Mouse (Mus musculus): ENCODE measurements at regions not wholly inside any gene's neighbourhood (a gene's known extent, or its start where the extent isn't known, plus 50 kb on each side); places are given as distances from the start of the nearest gene placed in this dataset.

- Histone ChIP-seq H3K4me3 (ENCODE audit: low read depth, low read length) (no peak overlapping the region), H3K4me1 (ENCODE audit: control insufficient read depth, insufficient read depth, low read length) (no peaks in the 10 kb centered on the region), H3K9ac (ENCODE audit: low read depth, low read length) (no peak overlapping the region), H3K27me3 (ENCODE audit: control insufficient read depth, insufficient read depth, low read depth, low read length) (no peaks in the 10 kb centered on the region), H3K9me3 (replicated peaks; ENCODE audit: control insufficient read depth, low read length, poor library complexity, severe bottlenecking) (peaks cover 10% of the 10 kb centered on the region), H3K36me3 (ENCODE audit: control insufficient read depth, insufficient read depth, low read length) (no peaks in the 10 kb centered on the region; the same call in 1 of the 2 replicates), H3K4me2 (ENCODE audit: low read length) (no peak overlapping the region), H3K27ac (ENCODE audit: low read length) (no peak overlapping the region)
- 83% methylated on average over 7 of the region's 7 CpGs for WGBS
- ATAC-seq = no peak
Observed at GRCm38 (mm10) chr16:90585171-90585570, 142.0 kb downstream of the Mis18a start.

DNA sequence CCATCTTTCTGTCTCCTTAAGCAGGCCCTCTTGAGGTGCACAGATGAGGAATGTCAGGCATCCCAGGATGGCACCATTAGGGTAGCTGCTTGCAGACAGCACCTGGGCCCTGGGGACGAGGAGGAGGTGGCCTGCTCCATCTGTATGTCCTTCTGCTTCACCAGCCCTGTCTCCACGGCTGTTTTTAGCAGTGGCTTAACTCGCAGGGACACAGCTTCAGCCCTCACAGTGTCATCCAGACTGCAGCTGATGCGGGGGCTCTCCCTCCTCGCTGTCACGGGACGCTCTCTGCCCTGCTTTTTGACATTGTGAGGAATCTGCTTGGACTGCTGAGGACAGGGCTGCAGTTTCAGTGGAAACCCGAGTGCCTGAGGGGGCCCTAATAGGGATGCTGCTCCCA, 146.8 kb downstream of the Mis18a start:
- ATAC-seq = no peak
- H3K4me3 ChIP-seq (ENCODE audit: low read depth, low read length) = no peak overlapping the region
- no peak overlapping the region for H3K27ac ChIP-seq (ENCODE audit: low read length)
- H3K9me3 ChIP-seq (replicated peaks; ENCODE audit: control insufficient read depth, low read length, poor library complexity, severe bottlenecking) = 0 out of 2 replicates have a peak, but pooled peaks cover 6% of the 10 kb centered on the region
- no peaks in the 10 kb centered on the region for H3K36me3 ChIP-seq (ENCODE audit: control insufficient read depth, insufficient read depth, low read length)
- no peak overlapping the region for H3K9ac ChIP-seq (ENCODE audit: low read depth, low read length)
- no peaks in the 10 kb centered on the region for H3K27me3 ChIP-seq (ENCODE audit: control insufficient read depth, insufficient read depth, low read depth, low read length)
- H3K4me2 ChIP-seq (ENCODE audit: low read length) = no peak overlapping the region
- no peaks in the 10 kb centered on the region for H3K4me1 ChIP-seq (ENCODE audit: control insufficient read depth, insufficient read depth, low read length)
- 71% methylated on average over 8 of the region's 8 CpGs for WGBS

DNA sequence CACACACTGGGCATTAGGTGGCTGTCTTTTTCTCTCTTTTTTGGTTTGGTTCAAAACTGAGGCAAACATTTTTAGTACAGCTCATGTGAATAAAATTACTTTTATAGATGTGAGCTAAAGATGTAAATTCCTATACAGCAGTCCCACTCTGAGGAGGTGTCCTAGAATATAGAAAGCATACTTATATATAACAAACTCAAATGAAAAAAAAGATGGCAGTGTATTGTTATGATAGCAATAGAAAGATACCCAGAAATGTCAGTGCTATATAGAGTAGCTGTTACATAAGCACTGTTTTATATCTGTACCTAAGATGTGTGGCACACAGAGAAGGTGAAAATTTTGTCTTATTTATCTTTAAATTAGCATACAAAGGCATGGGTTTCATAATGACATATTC, 156.1 kb downstream of the Mis18a start:
- no peaks in the 10 kb centered on the region for H3K27me3 ChIP-seq (ENCODE audit: control insufficient read depth, insufficient read depth, low read depth, low read length)
- no peaks in the 10 kb centered on the region for H3K9me3 ChIP-seq (replicated peaks; ENCODE audit: control insufficient read depth, low read length, poor library complexity, severe bottlenecking)
- ATAC-seq = no peak
- no peaks in the 10 kb centered on the region for H3K36me3 ChIP-seq (ENCODE audit: control insufficient read depth, insufficient read depth, low read length)
- no peak overlapping the region for H3K9ac ChIP-seq (ENCODE audit: low read depth, low read length)
- no peaks in the 10 kb centered on the region for H3K4me1 ChIP-seq (ENCODE audit: control insufficient read depth, insufficient read depth, low read length)
- no peak overlapping the region for H3K27ac ChIP-seq (ENCODE audit: low read length)
- H3K4me2 ChIP-seq (ENCODE audit: low read length) = no peak overlapping the region
- H3K4me3 ChIP-seq (ENCODE audit: low read depth, low read length) = no peak overlapping the region

DNA sequence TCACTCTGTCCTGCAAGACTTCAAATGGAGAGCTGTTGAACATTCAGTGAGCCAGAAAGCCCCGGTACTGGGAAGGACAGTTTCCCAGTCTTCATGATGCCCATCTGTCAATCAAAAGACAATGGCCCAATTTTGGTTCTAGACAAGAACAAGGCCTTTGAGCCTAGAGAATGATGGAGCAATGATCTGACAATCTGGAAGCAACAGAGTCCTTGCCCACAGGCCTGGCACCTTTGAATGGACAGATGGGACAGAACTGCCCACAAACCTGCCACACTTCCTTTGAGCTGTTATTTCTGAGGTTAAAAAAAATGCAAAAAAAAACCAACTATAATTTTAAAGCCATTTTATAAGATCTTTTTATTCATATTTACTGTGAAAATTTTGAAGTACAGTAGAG, 157.4 kb downstream of the Mis18a start:
- Histone ChIP-seq H3K27ac (ENCODE audit: low read length) (no peak overlapping the region), H3K36me3 (ENCODE audit: control insufficient read depth, insufficient read depth, low read length) (no peaks in the 10 kb centered on the region), H3K4me3 (ENCODE audit: low read depth, low read length) (no peak overlapping the region), H3K4me1 (ENCODE audit: control insufficient read depth, insufficient read depth, low read length) (no peaks in the 10 kb centered on the region), H3K9ac (ENCODE audit: low read depth, low read length) (no peak overlapping the region), H3K27me3 (ENCODE audit: control insufficient read depth, insufficient read depth, low read depth, low read length) (no peaks in the 10 kb centered on the region), H3K9me3 (replicated peaks; ENCODE audit: control insufficient read depth, low read length, poor library complexity, severe bottlenecking) (no peaks in the 10 kb centered on the region), H3K4me2 (ENCODE audit: low read length) (no peak overlapping the region)
- ATAC-seq = no peak
- WGBS = 70% methylated on average over 1 of the region's 1 CpGs

GRCm38 (mm10) chr16:90565182-90565581, 162.0 kb downstream of the Mis18a start:
- no peak overlapping the region for H3K9ac ChIP-seq (ENCODE audit: low read depth, low read length)
- no peak overlapping the region for H3K4me2 ChIP-seq (ENCODE audit: low read length)
- no peak overlapping the region for H3K4me3 ChIP-seq (ENCODE audit: low read depth, low read length)
- H3K36me3 ChIP-seq (ENCODE audit: control insufficient read depth, insufficient read depth, low read length) = no peaks in the 10 kb centered on the region
- H3K4me1 ChIP-seq (ENCODE audit: control insufficient read depth, insufficient read depth, low read length) = no peaks in the 10 kb centered on the region
- H3K9me3 ChIP-seq (replicated peaks; ENCODE audit: control insufficient read depth, low read length, poor library complexity, severe bottlenecking) = no peaks in the 10 kb centered on the region
- 67% methylated on average over 2 of the region's 2 CpGs for WGBS
- no peaks in the 10 kb centered on the region for H3K27me3 ChIP-seq (ENCODE audit: control insufficient read depth, insufficient read depth, low read depth, low read length)
- no peak for ATAC-seq
- H3K27ac ChIP-seq (ENCODE audit: low read length) = no peak overlapping the region

- no peak overlapping the region for H3K27ac ChIP-seq (ENCODE audit: low read length)
- H3K4me3 ChIP-seq (ENCODE audit: low read depth, low read length) = no peak overlapping the region
- no peak overlapping the region for H3K4me2 ChIP-seq (ENCODE audit: low read length)
- ATAC-seq = no peak
- WGBS = 93% methylated on average over 7 of the region's 7 CpGs
- H3K27me3 ChIP-seq (ENCODE audit: control insufficient read depth, insufficient read depth, low read depth, low read length) = no peaks in the 10 kb centered on the region
- H3K9me3 ChIP-seq (replicated peaks; ENCODE audit: control insufficient read depth, low read length, poor library complexity, severe bottlenecking) = no peaks in the 10 kb centered on the region; the same call in 1 of the 2 replicates
- H3K9ac ChIP-seq (ENCODE audit: low read depth, low read length) = no peak overlapping the region
- H3K4me1 ChIP-seq (ENCODE audit: control insufficient read depth, insufficient read depth, low read length) = no peaks in the 10 kb centered on the region
- no peaks in the 10 kb centered on the region for H3K36me3 ChIP-seq (ENCODE audit: control insufficient read depth, insufficient read depth, low read length)
Observed at GRCm38 (mm10) chr16:90553120-90553519, 167.3 kb downstream of the Hunk start.

DNA sequence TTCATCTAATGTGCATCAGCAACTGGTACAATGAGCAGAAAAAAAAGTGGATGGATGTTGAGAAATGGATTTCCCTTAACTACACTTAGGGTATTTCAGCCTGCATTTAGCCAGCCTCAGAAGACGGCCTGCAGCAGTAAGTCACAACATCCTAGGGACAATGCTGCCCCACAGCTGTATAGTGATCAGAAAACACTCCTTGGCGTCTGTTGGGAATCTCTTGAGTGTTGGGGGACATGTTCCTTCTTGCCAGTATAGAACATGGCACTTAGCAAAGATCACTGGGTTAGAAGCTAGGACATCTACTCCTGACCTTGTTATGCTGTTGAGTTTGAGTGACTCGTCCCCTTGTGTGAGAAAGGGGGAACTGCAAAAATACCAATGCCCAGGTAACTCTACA, 165.2 kb downstream of the Hunk start:
- Histone ChIP-seq H3K4me1 (ENCODE audit: control insufficient read depth, insufficient read depth, low read length) (no peaks in the 10 kb centered on the region), H3K9ac (ENCODE audit: low read depth, low read length) (no peak overlapping the region), H3K4me2 (ENCODE audit: low read length) (no peak overlapping the region), H3K4me3 (ENCODE audit: low read depth, low read length) (no peak overlapping the region), H3K36me3 (ENCODE audit: control insufficient read depth, insufficient read depth, low read length) (no peaks in the 10 kb centered on the region), H3K27ac (ENCODE audit: low read length) (no peak overlapping the region), H3K27me3 (ENCODE audit: control insufficient read depth, insufficient read depth, low read depth, low read length) (no peaks in the 10 kb centered on the region), H3K9me3 (replicated peaks; ENCODE audit: control insufficient read depth, low read length, poor library complexity, severe bottlenecking) (no peaks in the 10 kb centered on the region; the same call in 1 of the 2 replicates)
- WGBS = 88% methylated on average over 3 of the region's 3 CpGs
- no peak for ATAC-seq

DNA sequence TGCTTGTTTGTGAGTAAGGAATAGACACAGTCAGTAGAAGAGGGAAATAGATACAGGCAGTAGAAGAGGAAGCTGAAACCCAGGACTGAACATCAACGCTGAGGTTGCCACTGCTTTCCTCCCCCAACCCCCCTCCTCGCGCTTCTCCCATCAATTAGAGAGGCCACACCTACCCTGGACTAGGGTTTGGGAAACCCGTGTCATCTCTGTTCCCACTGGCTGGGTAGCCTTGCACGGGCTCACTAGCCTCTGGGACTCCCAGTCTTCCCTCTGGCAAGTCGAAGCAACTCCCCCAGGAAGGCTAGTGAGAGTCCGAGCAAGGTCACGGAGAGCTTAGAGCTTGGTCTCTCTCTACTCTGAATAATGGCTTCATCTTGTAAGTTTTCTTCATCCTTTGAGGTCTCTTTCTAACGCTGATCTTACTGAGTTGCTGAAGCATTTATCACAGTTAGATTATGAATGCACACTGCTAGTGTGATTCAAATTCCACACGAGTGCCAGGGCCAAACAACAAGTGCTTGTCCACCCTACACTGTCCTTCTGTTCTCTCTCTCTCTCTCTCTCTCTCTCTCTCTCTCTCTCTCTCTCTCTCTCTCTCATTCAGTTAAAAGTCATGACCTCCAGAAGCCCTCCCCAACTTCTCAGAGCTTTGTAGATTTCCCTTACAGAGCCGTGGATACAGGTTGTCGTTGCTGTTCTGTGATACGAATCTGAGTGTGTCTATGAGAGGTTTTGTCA, 164.4 kb downstream of the Hunk start:
- H3K27ac ChIP-seq (ENCODE audit: low read length) = no peak overlapping the region
- H3K36me3 ChIP-seq (ENCODE audit: control insufficient read depth, insufficient read depth, low read length) = no peaks in the 10 kb centered on the region
- H3K9me3 ChIP-seq (replicated peaks; ENCODE audit: control insufficient read depth, low read length, poor library complexity, severe bottlenecking) = no peaks in the 10 kb centered on the region; the same call in 1 of the 2 replicates
- H3K4me2 ChIP-seq (ENCODE audit: low read length) = no peak overlapping the region
- ATAC-seq = no peak
- no peak overlapping the region for H3K4me3 ChIP-seq (ENCODE audit: low read depth, low read length)
- no peaks in the 10 kb centered on the region for H3K27me3 ChIP-seq (ENCODE audit: control insufficient read depth, insufficient read depth, low read depth, low read length)
- no peaks in the 10 kb centered on the region for H3K4me1 ChIP-seq (ENCODE audit: control insufficient read depth, insufficient read depth, low read length)
- 70% methylated on average over 13 of the region's 13 CpGs for WGBS
- no peak overlapping the region for H3K9ac ChIP-seq (ENCODE audit: low read depth, low read length)
